Mouse (Mus musculus) left cerebral cortex, adult 6 months (tissue): ENCODE measurements around the gene Palb2. TPM values are rescaled to one million over a fixed set of nuclear protein-coding genes. Genes with fewer than 3 reads are reported as not detected.

ENCODE experiments used
- long read RNA-seq, 2 experiments: library from polyadenylated mRNA; unstranded; transcript quantifications; one replicate each; pipeline ENCODE4 v2.0.0; 2019 to 2020
- polyA plus RNA-seq: library from polyadenylated mRNA; unstranded; fragments of <200 nt; fragmentation: Nextera tagmentation; gene quantifications from 2 replicates; pipeline ENCODE4 v1.2.3, GENCODE M21; 2021

Palb2 gene
- 0.56 and 0.68 TPM in 2 replicates for polyA plus RNA-seq
- long read RNA-seq, experiment 1, partial matches to known transcripts: 1 of 3 reads
- long read RNA-seq, experiment 1, other reads (novel, unspliced or antisense): 0 of 3 reads
- long read RNA-seq, experiment 2, partial matches to known transcripts: 0 of 1 reads
- long read RNA-seq, experiment 2, other reads (novel, unspliced or antisense): 0 of 1 reads

GRCm38 (mm10) chr7:122132497-122133337 is at the start of gene Palb2, which contains the start of gene Dctn5:
Gene Palb2, minus strand, starts transcription at chr7:122132985.
Gene Dctn5, plus strand, starts transcription at chr7:122133041.

DNA sequence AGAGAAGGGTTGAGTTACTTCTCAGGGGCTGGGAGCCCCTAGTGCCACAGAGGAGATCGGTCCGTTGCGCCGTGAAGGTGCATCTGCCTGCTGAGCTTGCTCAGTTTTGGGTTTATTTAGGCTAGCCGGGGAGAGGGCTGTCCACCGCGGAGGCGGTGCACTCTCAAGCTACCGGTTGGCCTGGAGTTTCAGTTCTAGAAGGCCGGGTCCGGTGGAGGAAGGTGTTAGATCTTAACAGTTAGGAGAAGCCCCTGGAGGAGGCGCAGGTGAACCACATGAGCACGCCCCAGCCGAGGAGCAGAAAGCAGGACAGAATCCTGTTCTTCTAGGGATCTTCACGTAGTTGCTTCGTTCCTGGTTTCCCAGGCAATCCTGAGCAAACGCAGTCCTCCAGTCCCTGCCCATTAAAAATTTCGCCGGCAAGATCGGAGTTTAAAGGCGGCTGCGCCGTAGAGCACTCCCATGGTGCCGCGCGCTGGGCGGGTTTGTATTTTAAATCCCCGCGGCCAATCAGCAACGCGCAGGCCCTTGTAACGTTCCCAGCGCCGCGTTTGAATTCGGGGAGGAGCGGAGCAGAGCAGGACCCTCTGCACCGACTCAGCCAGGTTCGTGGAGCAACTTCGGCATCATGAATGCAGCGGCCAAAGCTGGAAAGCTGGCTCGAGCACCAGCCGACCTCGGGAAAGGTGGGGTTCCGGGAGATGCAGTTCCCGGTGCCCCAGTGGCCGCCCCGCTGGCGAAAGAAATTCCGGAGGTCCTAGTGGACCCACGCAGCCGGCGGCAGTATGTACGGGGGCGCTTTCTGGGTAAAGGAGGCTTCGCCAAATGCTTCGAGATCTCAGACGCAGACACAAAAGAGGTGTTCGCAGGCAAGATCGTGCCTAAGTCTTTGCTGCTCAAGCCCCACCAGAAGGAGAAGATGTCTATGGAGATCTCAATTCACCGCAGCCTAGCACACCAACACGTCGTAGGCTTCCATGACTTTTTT is 26.4 kb upstream of the Palb2 start, which contains the start of gene Plk1:
Gene Plk1 (plus strand): TSS at position 525 of the 988 bp plus-strand sequence.

GRCm38 (mm10) chr7:122101747-122102244 is 31.0 kb downstream of the Palb2 start, which contains the start of gene Ndufab1:
Gene Ndufab1, minus strand, starts transcription at chr7:122101886.

GRCm38 (mm10) chr7:122066945-122067516 is 65.8 kb downstream of the Palb2 start, which contains the start of the genes Ubfd1 and Ears2:
Gene Ubfd1, plus strand, starts transcription at chr7:122067175.
Gene Ears2, minus strand, starts transcription at chr7:122067263.

Other genes starting within 250 kb of the Palb2 start
- 26.5 and 32.8 TPM in 2 replicates for gene Cog7, start 151.3 kb downstream of the Palb2 start, polyA plus RNA-seq
- 12.1 and 15.9 TPM in 2 replicates for gene Gga2, start 111.8 kb downstream of the Palb2 start, polyA plus RNA-seq
- gene Ubfd1, start 65.8 kb downstream of the Palb2 start, polyA plus RNA-seq: 13.2 and 40.7 TPM in 2 replicates
- gene Ears2, start 65.7 kb downstream of the Palb2 start, polyA plus RNA-seq: 5.6 and 6.0 TPM in 2 replicates
- 850 and 1,075 TPM in 2 replicates for gene Ndufab1, start 31.1 kb downstream of the Palb2 start, polyA plus RNA-seq
- 140 and 194 TPM in 2 replicates for gene Dctn5, start 56 bp upstream of the Palb2 start, polyA plus RNA-seq
- 0.26 and 0.35 TPM in 2 replicates for gene Plk1, start 26.5 kb upstream of the Palb2 start, polyA plus RNA-seq
- gene Ern2, start 53.2 kb upstream of the Palb2 start, polyA plus RNA-seq: 0.09 and 0.15 TPM in 2 replicates
- gene Chp2, start 86.5 kb upstream of the Palb2 start, polyA plus RNA-seq: 0.72 and 1.2 TPM in 2 replicates
- gene Prkcb, start 155.8 kb upstream of the Palb2 start, polyA plus RNA-seq: 186 and 357 TPM in 2 replicates